Mouse (Mus musculus) CH12.LX (cell line): ENCODE measurements around the gene Hlcs.

ENCODE experiments used
- CHD1 ChIP-seq: IDR thresholded peaks from 2 replicates; pipeline ENCODE4 v1.6.1; 2012; ENCODE audit warnings: low read depth, low read length, improper control_type of control experiment, inconsistent platforms
- CTCF ChIP-seq, 2 experiments: IDR thresholded peaks in 1 of 2; conservative IDR thresholded peaks in 1 of 2; 2 replicates each; pipeline ENCODE4 v1.5.1; 2011 to 2012; ENCODE audit warnings: low read depth in 2 of 2, low read length in 2 of 2, improper control_type of control experiment in 1 of 2, inconsistent platforms in 1 of 2, mild to moderate bottlenecking in 1 of 2, moderate library complexity in 1 of 2
- E2F4 ChIP-seq: IDR thresholded peaks from 2 replicates; pipeline ENCODE4 v1.6.1; 2011; ENCODE audit warnings: low read depth, low read length, improper control_type of control experiment; ENCODE audit not compliant: insufficient replicate concordance
- EP300 ChIP-seq: IDR thresholded peaks from 2 replicates; pipeline ENCODE4 v1.6.1; 2011; ENCODE audit warnings: low read length, improper control_type of control experiment
- HCFC1 ChIP-seq: IDR thresholded peaks from 2 replicates; pipeline ENCODE4 v1.6.1; 2012; ENCODE audit warnings: low read depth, mild to moderate bottlenecking, inconsistent platforms, low read length, improper control_type of control experiment
- MAX ChIP-seq: IDR thresholded peaks from 2 replicates; pipeline ENCODE4 v1.6.1; 2011; ENCODE audit warnings: low read length, improper control_type of control experiment
- MEF2A ChIP-seq: IDR thresholded peaks from 2 replicates; pipeline ENCODE4 v1.6.1; 2014; ENCODE audit warnings: low read depth, mild to moderate bottlenecking, inconsistent platforms, low read length, improper control_type of control experiment, borderline replicate concordance
- POLR2A ChIP-seq: IDR thresholded peaks from 2 replicates; pipeline ENCODE4 v1.6.1; 2011; ENCODE audit warnings: low read depth, mild to moderate bottlenecking, improper control_type of control experiment, low read length
- ZC3H11A ChIP-seq: IDR thresholded peaks from 2 replicates; pipeline ENCODE4 v1.6.1; 2012; ENCODE audit warnings: low read depth, mild to moderate bottlenecking, inconsistent platforms, low read length, improper control_type of control experiment
- ZKSCAN1 ChIP-seq: IDR thresholded peaks from 2 replicates; pipeline ENCODE4 v1.6.1; 2012; ENCODE audit warnings: low read depth, inconsistent platforms, low read length, improper control_type of control experiment, borderline replicate concordance
- ZNF384 ChIP-seq: IDR thresholded peaks from 2 replicates; pipeline ENCODE4 v1.6.1; 2012; ENCODE audit warnings: low read depth, low read length, improper control_type of control experiment, inconsistent platforms

DNA sequence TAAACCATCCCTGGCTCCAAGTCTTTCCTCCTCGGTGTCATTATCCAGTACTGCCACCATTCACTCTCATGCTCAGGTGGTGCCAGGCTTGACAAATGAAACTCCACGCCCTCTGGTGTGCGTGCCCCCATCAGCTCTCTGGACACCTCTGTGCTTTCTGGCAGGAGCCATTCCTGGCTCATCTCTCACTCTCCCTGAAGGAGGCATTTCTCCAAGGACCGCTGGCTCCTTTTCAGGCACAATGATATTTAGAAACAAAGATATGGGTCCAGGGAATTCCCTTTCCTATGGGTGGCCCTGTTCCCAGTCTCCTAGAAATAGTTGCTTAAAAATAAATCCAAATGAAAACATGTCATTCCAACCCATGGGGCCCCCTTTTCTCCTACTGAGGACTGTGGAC is 4.3 kb downstream of the Hlcs start:
- no peak for TF ChIP-seq POLR2A
- TF ChIP-seq CTCF (conservative IDR thresholded peaks at IDR 0.05 in 1 of 2, IDR thresholded peaks at IDR 0.05 in 1 of 2; ENCODE audit: low read depth in 2 of 2, low read length in 2 of 2), result no peak
- no peak for TF ChIP-seq MEF2A
- TF ChIP-seq MAX, result no peak
- TF ChIP-seq ZNF384, result no peak
- no peak for TF ChIP-seq E2F4
- no peak for TF ChIP-seq ZC3H11A
- no peak for TF ChIP-seq EP300
- no peak for TF ChIP-seq HCFC1
- no peak for TF ChIP-seq CHD1
- no peak for TF ChIP-seq ZKSCAN1
